Mouse (Mus musculus) cerebellum, adult 18-20 months (tissue): ENCODE data around the gene Ldah.

ENCODE experiments used
- DNase-seq, 2 experiments: peaks; one replicate each; pipeline ENCODE4 v3.0.0; 2021

The Ldah gene

GRCm38 (mm10) chr12:8320084-8320713 is 112.3 kb downstream of the Ldah start:
- DNase-seq, result peak; percentile 83 to 87

DNA sequence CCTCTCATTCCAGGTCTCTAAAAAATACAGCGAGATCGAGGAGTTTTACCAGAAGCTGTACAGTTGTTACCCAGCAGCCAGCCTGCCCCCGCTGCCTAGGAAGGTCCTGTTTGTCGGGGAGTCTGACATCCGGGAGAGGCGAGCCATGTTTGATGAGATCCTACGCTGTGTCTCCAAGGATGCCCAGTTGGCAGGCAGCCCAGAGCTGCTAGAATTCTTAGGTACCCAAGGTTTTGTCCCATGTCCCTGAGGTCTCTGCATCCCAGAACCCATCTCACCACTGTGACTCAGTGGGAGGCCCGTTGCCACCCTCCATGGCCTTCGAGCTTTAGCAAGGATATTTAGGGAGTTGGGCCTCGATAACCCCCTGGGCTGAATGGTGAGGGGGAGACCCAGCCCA is 113.6 kb downstream of the Ldah start:
- DNase-seq, result no peak

- DNase-seq, result no peak
These were observed 116.2 kb downstream of the Ldah start for GRCm38 (mm10) chr12:8324086-8324485.

GRCm38 (mm10) chr12:8325245-8325942 is 117.5 kb downstream of the Ldah start:
- DNase-seq, result no peak

GRCm38 (mm10) chr12:8325943-8326522 is 118.1 kb downstream of the Ldah start:
- DNase-seq, result peak; percentile 45 to 46

DNA sequence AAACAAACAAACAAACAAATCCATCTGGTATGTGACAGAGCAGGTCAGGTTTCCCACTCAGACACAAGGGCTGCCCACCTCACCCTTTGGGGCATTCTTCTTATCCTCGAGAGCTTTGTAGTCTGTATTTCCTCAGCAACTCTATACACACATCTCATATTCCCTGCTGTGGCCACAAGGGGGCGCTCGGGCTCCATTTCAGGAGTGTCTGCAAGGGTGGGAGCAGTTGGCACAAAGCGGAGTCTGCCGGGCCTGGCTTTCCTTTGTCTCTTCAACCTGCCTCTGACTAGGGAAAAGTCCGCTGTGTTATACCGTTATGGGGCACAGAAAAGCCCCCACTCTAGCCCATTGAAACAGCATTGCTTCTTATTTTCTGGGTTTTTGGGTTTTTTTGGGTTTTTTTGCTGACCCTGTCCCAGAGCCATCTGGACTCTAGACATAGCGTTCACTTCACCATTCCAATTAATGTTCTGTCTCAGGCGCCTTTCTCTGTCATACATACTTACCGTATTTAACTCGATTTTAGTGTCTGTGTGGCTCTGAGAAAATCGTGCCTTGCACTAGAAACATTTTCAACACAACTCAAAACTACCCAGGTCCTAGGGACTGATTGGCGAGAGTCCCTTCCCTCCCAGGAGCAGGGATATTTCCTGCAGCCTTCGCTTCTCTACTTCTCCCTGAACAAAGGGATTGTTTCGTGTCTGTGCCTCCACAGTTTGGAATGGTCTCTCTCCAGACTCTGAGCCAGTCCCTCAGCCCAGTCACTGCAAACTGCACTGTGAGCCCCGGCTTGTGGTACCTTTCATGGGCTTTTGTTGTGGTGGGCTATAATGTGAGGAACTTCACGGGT is 119.1 kb downstream of the Ldah start:
- DNase-seq, result peak; percentile 90 to 96

GRCm38 (mm10) chr12:8327675-8328053 is 119.8 kb downstream of the Ldah start:
- DNase-seq, result no peak

DNA sequence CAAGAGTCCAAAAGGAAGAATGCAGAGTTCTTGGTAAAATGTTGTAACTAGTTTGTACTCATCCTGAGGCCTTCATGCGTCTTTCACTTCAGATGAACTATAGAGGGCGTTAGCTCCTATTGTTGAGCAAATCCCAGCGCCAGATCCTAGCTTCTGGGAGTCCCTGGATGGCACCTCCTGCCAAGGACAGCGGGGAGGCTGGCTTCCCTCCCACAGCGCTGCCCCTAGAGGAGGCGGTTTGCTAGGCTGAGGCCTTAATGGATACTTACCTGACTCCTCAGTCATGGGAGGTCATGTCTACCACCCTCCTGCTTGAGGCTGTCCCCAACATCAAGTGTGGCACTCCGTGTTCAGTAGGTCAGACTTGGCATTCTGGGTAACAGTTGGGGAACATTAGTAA is 121.3 kb downstream of the Ldah start:
- DNase-seq, result no peak

DNA sequence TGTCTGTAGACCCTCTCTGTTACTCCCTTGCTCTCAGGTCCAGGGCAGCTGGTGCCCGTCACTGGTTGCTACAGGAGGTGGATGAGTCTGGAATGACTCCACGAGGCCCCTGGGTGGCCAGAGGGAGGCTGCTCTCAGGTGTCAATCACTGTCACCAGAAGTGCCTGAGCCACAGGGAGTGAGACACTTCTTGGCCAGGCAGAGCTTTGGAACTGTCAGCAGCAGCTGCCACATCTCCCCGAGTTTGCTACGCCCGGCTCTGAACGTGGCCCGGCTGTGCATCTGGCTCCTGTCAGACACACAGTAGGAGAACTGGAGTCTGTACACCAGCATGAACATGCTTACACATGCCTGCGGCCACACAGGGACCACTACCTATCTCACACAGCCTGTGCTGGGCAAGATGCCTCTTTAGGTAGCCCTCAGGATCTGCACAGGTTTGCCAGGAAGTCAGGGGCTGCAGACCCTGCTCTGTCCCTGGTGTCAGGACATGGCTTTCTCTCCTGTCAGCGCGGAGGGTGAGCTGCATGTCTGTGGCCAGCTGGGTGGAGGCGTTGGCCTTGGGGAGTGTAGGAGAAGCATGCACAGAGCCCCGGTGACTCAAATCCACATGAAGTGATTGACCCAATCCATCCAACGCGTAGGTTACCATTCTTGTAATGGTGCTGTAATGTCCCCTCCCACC is 123.7 kb downstream of the Ldah start:
- DNase-seq, result no peak

- no peak for DNase-seq
These were observed 124.3 kb downstream of the Ldah start for GRCm38 (mm10) chr12:8332174-8332542.

- DNase-seq, result no peak
These were observed 125.7 kb downstream of the Ldah start for GRCm38 (mm10) chr12:8333617-8334016.

- peak in 1 of 2 experiments; percentile 49 for DNase-seq
These were observed 126.4 kb downstream of the Ldah start for GRCm38 (mm10) chr12:8334261-8334660.
